Comparison of ENCODE assay signal across 16 mouse cellular contexts in the genomic region with DNA sequence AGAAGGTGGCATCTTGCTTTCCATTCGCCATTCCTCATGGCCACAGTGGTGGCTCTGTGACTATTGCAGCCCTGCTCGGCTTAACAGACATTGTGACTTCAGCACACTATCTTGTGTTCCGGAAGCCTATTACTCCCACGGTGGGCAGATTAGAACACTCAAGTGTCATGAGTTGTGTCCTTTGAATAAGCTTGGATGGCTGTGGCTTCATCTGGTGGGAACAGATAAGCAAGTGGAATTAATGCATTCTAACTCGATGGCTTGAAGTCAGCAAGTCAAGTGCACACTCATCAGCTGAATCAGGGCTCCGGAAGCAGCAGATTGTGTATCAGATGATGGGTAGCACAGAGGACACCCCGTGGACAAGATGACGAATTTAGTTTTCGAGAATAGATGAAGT. TPM values are rescaled to one million over a fixed set of nuclear protein-coding genes. Genes with fewer than 3 reads are reported as not detected.
A peak's percentile ranks its signal among the peaks of the same experiment; 100 is the strongest.
DNase-seq lines count a peak whose midpoint lies in the region; ATAC-seq and TF ChIP-seq lines count a peak whose summit lies in the region.
"Had no signal": no experiment of that assay in that cellular context is flagged by ENCODE, and none has a peak within 500 bp of the region (broad histone marks: within the 10 kb centered on the region; RNA-seq: fewer than 3 reads in every experiment).

No protein-coding gene starts in this region.

- peaks cover 13% of the 10 kb centered on the region; the same call in 1 of the 2 replicates for H3K4me1 ChIP-seq in intestine, embryonic 16.5 days (ENCODE audit: control insufficient read depth, insufficient read depth, low read length)
- H3K4me1 ChIP-seq in intestine, postnatal 0 days (replicated peaks; ENCODE audit: control insufficient read depth, insufficient read depth, low read length), result no peaks in the 10 kb centered on the region; the same call in 1 of the 2 replicates
- peaks cover 88% of the 10 kb centered on the region for H3K4me1 ChIP-seq in megakaryocyte, embryonic 14.5 days
- H3K4me1 ChIP-seq in hindbrain, postnatal 0 days (ENCODE audit: insufficient read depth, low read length), result no peaks in the 10 kb centered on the region; the same call in 1 of the 2 replicates

- H3K4me2 ChIP-seq in intestine, embryonic 16.5 days (ENCODE audit: low read depth, low read length), result no peak overlapping the region
- H3K4me2 ChIP-seq in intestine, postnatal 0 days (replicated peaks; ENCODE audit: low read depth), result no peak overlapping the region
- no peak overlapping the region for H3K4me2 ChIP-seq in hindbrain, postnatal 0 days (ENCODE audit: low read depth, low read length)
- H3K4me2 ChIP-seq: hindbrain, embryonic 12.5 days; midbrain, embryonic 15.5 days had no signal

- no peaks in the 10 kb centered on the region for H3K9me3 ChIP-seq in intestine, embryonic 16.5 days (ENCODE audit: control insufficient read depth, low read length)
- no peaks in the 10 kb centered on the region for H3K9me3 ChIP-seq in intestine, postnatal 0 days (ENCODE audit: control insufficient read depth)
- H3K9me3 ChIP-seq in megakaryocyte, embryonic 14.5 days, result no peaks in the 10 kb centered on the region
- H3K9me3 ChIP-seq in hindbrain, postnatal 0 days (ENCODE audit: low read length), result no peaks in the 10 kb centered on the region
- H3K9me3 ChIP-seq: embryonic facial prominence, embryonic 10.5 days; hindbrain, embryonic 12.5 days; midbrain, embryonic 15.5 days had no signal

- no peaks in the 10 kb centered on the region for H3K27me3 ChIP-seq in intestine, embryonic 16.5 days (replicated peaks; ENCODE audit: control insufficient read depth, insufficient read depth, low read length)
- H3K27me3 ChIP-seq in intestine, postnatal 0 days (replicated peaks; ENCODE audit: control insufficient read depth, insufficient read depth, low read length), result no peaks in the 10 kb centered on the region
- H3K27me3 ChIP-seq in megakaryocyte, embryonic 14.5 days (replicated peaks), result no peaks in the 10 kb centered on the region
- no peaks in the 10 kb centered on the region for H3K27me3 ChIP-seq in hindbrain, postnatal 0 days (ENCODE audit: insufficient read depth, low read length)
- H3K27me3 ChIP-seq: hindbrain, embryonic 12.5 days; midbrain, embryonic 15.5 days had no signal

- no peak overlapping the region for H3K9ac ChIP-seq in intestine, embryonic 16.5 days (ENCODE audit: low read depth, low read length)
- no peak overlapping the region for H3K9ac ChIP-seq in intestine, postnatal 0 days (ENCODE audit: low read depth, low read length)
- no peak overlapping the region for H3K9ac ChIP-seq in hindbrain, postnatal 0 days (replicated peaks; ENCODE audit: low read length)
- H3K9ac ChIP-seq: hindbrain, embryonic 12.5 days; midbrain, embryonic 15.5 days had no signal

- WGBS in intestine, embryonic 16.5 days, result 91% methylated on average over 9 of the region's 9 CpGs
- WGBS in intestine, postnatal 0 days, result 91% methylated on average over 9 of the region's 9 CpGs
- WGBS in hindbrain, postnatal 0 days, result 92% methylated on average over 9 of the region's 9 CpGs

- peak; percentile 85 for DNase-seq in c-Kit-positive CD71-positive TER-119-negative erythroid progenitor cells, embryonic 14.5 days (ENCODE audit: low read depth)
- peak; percentile 76 for DNase-seq in liver
- DNase-seq in hindbrain, postnatal 0 days (ENCODE audit: low spot score), result no peak
- no peak for DNase-seq in thymus, postnatal 36 days
- DNase-seq in layer of hippocampus, adult 8-10 months (ENCODE audit: low spot score in 2 of 2), result no peak
- DNase-seq: adrenal gland, postnatal 25 days; cerebellum, postnatal 14 days; kidney, adult 11 months; kidney, postnatal 14 days; right cerebral cortex, postnatal 14 days had no signal

- TF ChIP-seq CTCF in intestine, postnatal 0 days (IDR thresholded peaks at IDR 0.05; ENCODE audit: low read depth), result no peak
- TF ChIP-seq CTCF in hindbrain, postnatal 0 days (IDR thresholded peaks at IDR 0.05; ENCODE audit: low read depth), result no peak

- no peak overlapping the region for H3K4me3 ChIP-seq in intestine, embryonic 16.5 days (ENCODE audit: low read length)
- no peak overlapping the region for H3K4me3 ChIP-seq in intestine, postnatal 0 days (ENCODE audit: low read depth, low read length)
- peak overlapping the region; percentile 3 for H3K4me3 ChIP-seq in megakaryocyte, embryonic 14.5 days (replicated peaks)
- H3K4me3 ChIP-seq in hindbrain, postnatal 0 days (ENCODE audit: low read length), result no peak overlapping the region
- H3K4me3 ChIP-seq: embryonic facial prominence, embryonic 10.5 days; hindbrain, embryonic 12.5 days; midbrain, embryonic 15.5 days had no signal

- H3K36me3 ChIP-seq in intestine, embryonic 16.5 days (ENCODE audit: control insufficient read depth, insufficient read depth, low read length), result no peaks in the 10 kb centered on the region
- peaks cover 35% of the 10 kb centered on the region for H3K36me3 ChIP-seq in intestine, postnatal 0 days (ENCODE audit: control insufficient read depth, insufficient read depth)
- peaks cover 93% of the 10 kb centered on the region for H3K36me3 ChIP-seq in megakaryocyte, embryonic 14.5 days (replicated peaks; ENCODE audit: low read length)
- no peaks in the 10 kb centered on the region for H3K36me3 ChIP-seq in hindbrain, postnatal 0 days (ENCODE audit: insufficient read depth, low read length)
- H3K36me3 ChIP-seq: embryonic facial prominence, embryonic 10.5 days; hindbrain, embryonic 12.5 days; midbrain, embryonic 15.5 days had no signal

- H3K27ac ChIP-seq in intestine, embryonic 16.5 days (ENCODE audit: low read length), result no peak overlapping the region
- no peak overlapping the region for H3K27ac ChIP-seq in intestine, postnatal 0 days (ENCODE audit: low read depth, low read length)
- H3K27ac ChIP-seq in hindbrain, postnatal 0 days, result no peak overlapping the region
- H3K27ac ChIP-seq: embryonic facial prominence, embryonic 10.5 days; hindbrain, embryonic 12.5 days; midbrain, embryonic 15.5 days had no signal

- 0 out of 2 replicates have a peak, but pooled peaks have one; percentile 20 for ATAC-seq in intestine, embryonic 16.5 days
- ATAC-seq in intestine, postnatal 0 days, result no peak
- ATAC-seq in hindbrain, postnatal 0 days, result no peak
- ATAC-seq: midbrain, embryonic 15.5 days had no signal

RNA-seq across cellular contexts. Expression of gene Dapp1, which starts 23.5 kb away (rescaled TPM):
- polyA plus RNA-seq in intestine, embryonic 16.5 days (2015; fragmentation: Nextera tagmentation; extraction: Ambion mirVana), result 35.8 and 41.6 TPM in 2 replicates
- polyA plus RNA-seq in intestine, postnatal 0 days (2015; fragmentation: Nextera tagmentation; extraction: Ambion mirVana), result 70.6 and 71.2 TPM in 2 replicates
- 8.0 and 32.0 TPM in 2 replicates for polyA plus RNA-seq in megakaryocyte, embryonic 14.5 days (2012; ENCODE audit: insufficient read depth, low replicate concordance)
- 1.3 and 2.6 TPM in 2 replicates for total RNA-seq in hindbrain, postnatal 0 days (2014; rRNA removed)
- polyA plus RNA-seq in hindbrain, postnatal 0 days (2015; fragmentation: Nextera tagmentation; extraction: Ambion mirVana), result 1.9 and 2.3 TPM in 2 replicates
- total RNA-seq in layer of hippocampus, adult 8-10 months (2022), result 1 to 10 TPM; 5.3 to 8.4 (median 7.6) TPM

RNA-seq across cellular contexts. Expression of gene Lamtor3, which starts 39.6 kb away (rescaled TPM):
- polyA plus RNA-seq in intestine, embryonic 16.5 days (2015; fragmentation: Nextera tagmentation; extraction: Ambion mirVana), result 160 and 162 TPM in 2 replicates
- polyA plus RNA-seq in intestine, postnatal 0 days (2015; fragmentation: Nextera tagmentation; extraction: Ambion mirVana), result 156 and 160 TPM in 2 replicates
- polyA plus RNA-seq in megakaryocyte, embryonic 14.5 days (2012; ENCODE audit: insufficient read depth, low replicate concordance), result 5.9 and 25.2 TPM in 2 replicates
- 78.9 and 84.2 TPM in 2 replicates for total RNA-seq in hindbrain, postnatal 0 days (2014; rRNA removed)
- polyA plus RNA-seq in hindbrain, postnatal 0 days (2015; fragmentation: Nextera tagmentation; extraction: Ambion mirVana), result 108 and 112 TPM in 2 replicates
- total RNA-seq in layer of hippocampus, adult 8-10 months (2022), result 10 to 100 TPM; 60.2 to 72.0 (median 65.2) TPM

Comparison
In these comparisons a context has a peak if more than half of its experiments do, and no peak if none do; other contexts are left out.
1. DNase-seq: peak in c-Kit-positive CD71-positive TER-119-negative erythroid progenitor cells, embryonic 14.5 days (single experiment) and liver (single experiment); none in hindbrain, postnatal 0 days (single experiment), thymus, postnatal 36 days (0 of 2) and layer of hippocampus, adult 8-10 months (0 of 2).